Mouse (Mus musculus): ENCODE results near the gene Pi4k2a. TPM values are rescaled to one million over a fixed set of nuclear protein-coding genes. Genes with fewer than 3 reads are reported as not detected.

Pi4k2a gene
- 22.0 TPM in 2 replicates for polyA plus RNA-seq (2016; fragmentation: Nextera tagmentation; extraction: Ambion mirVana)

- Histone ChIP-seq H3K4me2 (peak within 1 kb of the TSS; percentile 73), H3K27ac (ENCODE audit: poor library complexity, severe bottlenecking) (peak within 1 kb of the TSS; percentile 89), H3K4me3 (peak within 1 kb of the TSS; percentile 86), H3K9me3 (replicated peaks) (no peaks in the 10 kb centered on the region), H3K9ac (peak within 1 kb of the TSS; percentile 82), H3K27me3 (replicated peaks) (no peaks in the 10 kb centered on the region), H3K36me3 (peaks cover 8% of the 10 kb centered on the region; the same call in 1 of the 2 replicates), H3K4me1 (replicated peaks) (peaks cover 24% of the 10 kb centered on the region)
- ATAC-seq (ENCODE audit: insufficient number of reproducible peaks, low FRiP score): peak; percentile 99
- WGBS: under 1% methylated on average over 55 of the region's 55 CpGs
Observed at GRCm38 (mm10) chr19:42089748-42090595, at the start of gene Pi4k2a. TSS of gene Pi4k2a (plus strand) at chr19:42090470.

DNA sequence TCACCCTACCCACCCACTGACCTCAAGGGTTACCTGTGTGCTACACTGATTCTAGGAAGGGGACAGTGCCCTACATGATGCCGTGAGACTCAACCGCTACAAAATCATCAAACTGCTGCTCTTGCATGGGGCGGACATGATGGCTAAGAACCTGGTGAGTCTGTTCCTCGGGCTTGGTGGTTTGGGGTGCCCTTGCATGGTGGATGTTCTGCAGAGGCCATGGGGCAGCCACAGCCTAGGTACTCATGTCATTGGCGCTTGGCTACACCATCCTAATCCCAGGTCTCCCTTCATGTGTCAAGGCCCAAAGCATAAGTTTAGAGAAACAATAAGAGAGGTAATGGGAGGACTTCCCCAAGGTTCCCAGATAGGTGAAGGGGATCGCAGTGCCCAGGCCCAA is 46.3 kb upstream of the Pi4k2a start:
- 92% methylated on average over 6 of the region's 6 CpGs for WGBS
- H3K4me3 ChIP-seq: no peak overlapping the region
- no peak overlapping the region for H3K9ac ChIP-seq
- no peak overlapping the region for H3K4me2 ChIP-seq
- no peak for ATAC-seq (ENCODE audit: insufficient number of reproducible peaks, low FRiP score)
- H3K27ac ChIP-seq (ENCODE audit: poor library complexity, severe bottlenecking): no peak overlapping the region
- 0 out of 2 replicates have a peak, but pooled peaks cover 4% of the 10 kb centered on the region for H3K4me1 ChIP-seq (replicated peaks)
- H3K27me3 ChIP-seq (replicated peaks): peaks cover 12% of the 10 kb centered on the region
- H3K36me3 ChIP-seq: no peaks in the 10 kb centered on the region
- no peaks in the 10 kb centered on the region for H3K9me3 ChIP-seq (replicated peaks)

GRCm38 (mm10) chr19:42045269-42046102 is 44.8 kb upstream of the Pi4k2a start, which contains the start of gene Hoga1:
TSS of gene Hoga1 (plus strand) at chr19:42045610.
- Histone ChIP-seq H3K4me1 (replicated peaks) (0 out of 2 replicates have a peak, but pooled peaks cover 4% of the 10 kb centered on the region), H3K4me2 (peak within 1 kb of the TSS; percentile 71), H3K9me3 (replicated peaks) (no peaks in the 10 kb centered on the region), H3K27ac (ENCODE audit: poor library complexity, severe bottlenecking) (no peak within 1 kb of the TSS), H3K27me3 (replicated peaks) (peaks cover 4% of the 10 kb centered on the region; the same call in 1 of the 2 replicates), H3K36me3 (no peaks in the 10 kb centered on the region), H3K9ac (peak within 1 kb of the TSS; percentile 13; the same call in 1 of the 2 replicates), H3K4me3 (peak within 1 kb of the TSS; percentile 45)
- peak; percentile 82 for ATAC-seq (ENCODE audit: insufficient number of reproducible peaks, low FRiP score)
- 20% methylated on average over 23 of the region's 23 CpGs for WGBS

GRCm38 (mm10) chr19:42050251-42050650 is 40.0 kb upstream of the Pi4k2a start:
- no peak for ATAC-seq (ENCODE audit: insufficient number of reproducible peaks, low FRiP score)
- Histone ChIP-seq H3K36me3 (no peaks in the 10 kb centered on the region), H3K27ac (ENCODE audit: poor library complexity, severe bottlenecking) (no peak overlapping the region), H3K4me2 (no peak overlapping the region), H3K4me3 (no peak overlapping the region), H3K27me3 (replicated peaks) (no peaks in the 10 kb centered on the region), H3K4me1 (replicated peaks) (peaks cover 4% of the 10 kb centered on the region; the same call in 1 of the 2 replicates), H3K9ac (no peak overlapping the region), H3K9me3 (replicated peaks) (no peaks in the 10 kb centered on the region)
- 70% methylated on average over 1 of the region's 1 CpGs for WGBS

DNA sequence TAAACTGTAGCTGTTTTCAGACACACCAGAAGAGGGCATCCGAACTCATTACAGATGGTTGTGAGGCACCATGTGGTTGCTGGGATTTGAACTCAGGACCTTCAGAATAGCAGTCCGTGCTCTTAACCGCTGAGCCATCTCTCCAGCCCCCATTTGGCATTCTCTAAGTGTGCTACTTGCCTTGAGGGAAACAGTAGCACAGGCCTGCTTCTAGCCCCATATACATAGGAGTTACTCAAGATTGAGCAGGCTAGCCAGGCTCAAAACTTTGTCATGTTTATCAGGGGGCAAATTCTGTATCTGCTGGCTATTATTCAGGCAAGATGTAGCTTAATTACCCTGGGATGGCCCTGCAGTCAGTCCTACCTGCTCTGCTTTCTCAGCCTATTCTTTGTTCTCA is 38.9 kb upstream of the Pi4k2a start:
- 81% methylated on average over 3 of the region's 3 CpGs for WGBS

DNA sequence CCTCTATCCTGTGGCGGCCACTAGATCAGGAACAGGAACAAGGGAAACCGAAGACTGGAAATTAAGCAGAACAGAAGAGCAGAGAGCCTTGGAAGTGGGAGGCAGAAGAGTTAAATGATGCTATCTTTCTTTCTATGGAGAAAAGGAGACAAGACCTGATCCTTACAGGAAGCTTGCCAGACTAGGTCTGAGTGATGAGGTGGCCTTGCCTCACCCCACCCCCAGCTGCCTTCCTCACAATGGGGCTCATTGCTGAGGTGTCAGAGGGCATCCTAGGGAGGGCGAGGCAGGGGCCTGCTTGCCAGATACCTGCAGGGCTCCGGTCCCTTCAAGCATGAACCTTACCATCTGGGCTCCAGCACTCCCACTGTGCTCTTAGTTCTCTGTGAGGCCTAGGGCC is 38.3 kb upstream of the Pi4k2a start, which contains the start of gene 4933411K16Rik:
4933411K16Rik (plus strand) TSS at position 301 of the 400 bp plus-strand sequence.
- Histone ChIP-seq H3K4me1 (replicated peaks) (no peaks in the 10 kb centered on the region; the same call in 1 of the 2 replicates), H3K36me3 (no peaks in the 10 kb centered on the region), H3K4me2 (no peak within 1 kb of the TSS), H3K9me3 (replicated peaks) (no peaks in the 10 kb centered on the region), H3K27ac (ENCODE audit: poor library complexity, severe bottlenecking) (no peak within 1 kb of the TSS), H3K27me3 (replicated peaks) (no peaks in the 10 kb centered on the region), H3K4me3 (no peak within 1 kb of the TSS), H3K9ac (no peak within 1 kb of the TSS)
- ATAC-seq (ENCODE audit: insufficient number of reproducible peaks, low FRiP score): no peak
- 67% methylated on average over 4 of the region's 4 CpGs for WGBS

More for the DNA sequence above, 38.9 kb upstream of the Pi4k2a start:
- no peak overlapping the region for H3K4me3 ChIP-seq
- no peak overlapping the region for H3K9ac ChIP-seq
- H3K36me3 ChIP-seq: no peaks in the 10 kb centered on the region
- H3K27me3 ChIP-seq (replicated peaks): no peaks in the 10 kb centered on the region
- no peak for ATAC-seq (ENCODE audit: insufficient number of reproducible peaks, low FRiP score)
- H3K27ac ChIP-seq (ENCODE audit: poor library complexity, severe bottlenecking): no peak overlapping the region
- H3K4me1 ChIP-seq (replicated peaks): no peaks in the 10 kb centered on the region; the same call in 1 of the 2 replicates
- H3K9me3 ChIP-seq (replicated peaks): no peaks in the 10 kb centered on the region
- no peak overlapping the region for H3K4me2 ChIP-seq

GRCm38 (mm10) chr19:42054255-42054654 is 36.0 kb upstream of the Pi4k2a start:
- no peak overlapping the region for H3K9ac ChIP-seq
- ATAC-seq (ENCODE audit: insufficient number of reproducible peaks, low FRiP score): no peak
- no peaks in the 10 kb centered on the region for H3K27me3 ChIP-seq (replicated peaks)
- H3K4me1 ChIP-seq (replicated peaks): no peaks in the 10 kb centered on the region; the same call in 1 of the 2 replicates
- H3K9me3 ChIP-seq (replicated peaks): no peaks in the 10 kb centered on the region
- no peak overlapping the region for H3K27ac ChIP-seq (ENCODE audit: poor library complexity, severe bottlenecking)
- no peaks in the 10 kb centered on the region for H3K36me3 ChIP-seq
- H3K4me3 ChIP-seq: no peak overlapping the region
- no peak overlapping the region for H3K4me2 ChIP-seq
- 66% methylated on average over 6 of the region's 6 CpGs for WGBS

- no peaks in the 10 kb centered on the region; the same call in 1 of the 2 replicates for H3K4me1 ChIP-seq (replicated peaks)
Observed at GRCm38 (mm10) chr19:42055881-42056280, 34.4 kb upstream of the Pi4k2a start.

DNA sequence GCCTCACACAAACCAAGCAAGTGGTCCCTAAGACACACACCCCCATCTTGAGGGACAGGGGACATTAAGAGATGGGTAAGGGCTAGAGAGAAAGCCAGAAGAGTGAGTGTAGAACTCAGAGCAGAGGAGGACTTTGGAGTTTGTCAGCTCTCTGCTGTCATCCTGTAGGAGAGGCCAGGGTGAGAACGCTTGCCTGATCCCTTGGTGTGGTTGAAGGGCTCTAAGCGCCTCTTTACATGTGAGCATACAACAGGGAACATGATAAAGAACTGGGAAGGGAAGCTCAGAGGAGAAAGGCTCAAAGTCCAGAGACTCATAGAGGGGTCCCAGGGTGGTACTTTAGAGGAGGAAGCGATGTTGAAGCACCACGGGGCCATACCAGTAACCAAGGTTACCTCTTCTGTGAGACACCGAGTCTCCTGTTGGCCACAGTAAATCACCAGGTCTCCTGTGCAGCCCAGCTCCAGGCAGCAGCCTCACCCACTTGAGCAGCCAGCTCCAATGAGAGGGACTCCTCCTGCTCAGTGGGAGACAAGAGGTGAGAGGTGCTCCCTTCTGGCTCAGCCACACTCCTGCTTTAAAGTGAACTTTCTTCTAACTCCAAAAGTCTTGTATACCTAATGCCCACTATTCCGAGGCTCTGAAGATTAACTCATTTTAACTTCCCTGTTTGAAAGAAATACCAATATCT is 33.4 kb upstream of the Pi4k2a start:
- Histone ChIP-seq H3K4me3 (no peak overlapping the region), H3K9ac (no peak overlapping the region), H3K27me3 (replicated peaks) (no peaks in the 10 kb centered on the region), H3K36me3 (no peaks in the 10 kb centered on the region), H3K4me2 (no peak overlapping the region), H3K9me3 (replicated peaks) (no peaks in the 10 kb centered on the region), H3K27ac (ENCODE audit: poor library complexity, severe bottlenecking) (no peak overlapping the region), H3K4me1 (replicated peaks) (no peaks in the 10 kb centered on the region; the same call in 1 of the 2 replicates)
- ATAC-seq (ENCODE audit: insufficient number of reproducible peaks, low FRiP score): no peak
- WGBS: 66% methylated on average over 6 of the region's 6 CpGs

More at GRCm38 (mm10) chr19:42055881-42056280, 34.4 kb upstream of the Pi4k2a start:
- no peak overlapping the region for H3K27ac ChIP-seq (ENCODE audit: poor library complexity, severe bottlenecking)
- 89% methylated on average over 2 of the region's 2 CpGs for WGBS
- H3K27me3 ChIP-seq (replicated peaks): no peaks in the 10 kb centered on the region
- no peak overlapping the region for H3K9ac ChIP-seq
- ATAC-seq (ENCODE audit: insufficient number of reproducible peaks, low FRiP score): no peak
- no peak overlapping the region for H3K4me3 ChIP-seq
- H3K4me2 ChIP-seq: no peak overlapping the region
- H3K36me3 ChIP-seq: no peaks in the 10 kb centered on the region
- H3K9me3 ChIP-seq (replicated peaks): no peaks in the 10 kb centered on the region

- Histone ChIP-seq H3K4me1 (replicated peaks) (no peaks in the 10 kb centered on the region; the same call in 1 of the 2 replicates), H3K9ac (no peak overlapping the region), H3K27ac (ENCODE audit: poor library complexity, severe bottlenecking) (no peak overlapping the region), H3K4me3 (no peak overlapping the region), H3K36me3 (no peaks in the 10 kb centered on the region), H3K9me3 (replicated peaks) (no peaks in the 10 kb centered on the region), H3K4me2 (no peak overlapping the region), H3K27me3 (replicated peaks) (no peaks in the 10 kb centered on the region)
- 68% methylated on average over 7 of the region's 7 CpGs for WGBS
- ATAC-seq (ENCODE audit: insufficient number of reproducible peaks, low FRiP score): no peak
Observed at GRCm38 (mm10) chr19:42058426-42058825, 31.8 kb upstream of the Pi4k2a start.

Data from heart, embryonic 12.5 days (tissue).